Mouse (Mus musculus) ovary, adult 10 weeks (tissue): Measurements from ENCODE around the gene Kras. TPM values are rescaled to one million over a fixed set of nuclear protein-coding genes. Genes with fewer than 3 reads are reported as not detected.

Experiments used
- polyA plus RNA-seq: library from polyadenylated mRNA; stranded (reverse); fragments of 350-450 nt; fragmentation: Illumina TruSeq; extraction: RNeasy Lipid Tissue Mini Kit (QIAGEN cat#74804); gene quantifications from one replicate; pipeline ENCODE4 v1.2.3, GENCODE M21; 2014

Gene Kras
- polyA plus RNA-seq = 154 TPM

DNA sequence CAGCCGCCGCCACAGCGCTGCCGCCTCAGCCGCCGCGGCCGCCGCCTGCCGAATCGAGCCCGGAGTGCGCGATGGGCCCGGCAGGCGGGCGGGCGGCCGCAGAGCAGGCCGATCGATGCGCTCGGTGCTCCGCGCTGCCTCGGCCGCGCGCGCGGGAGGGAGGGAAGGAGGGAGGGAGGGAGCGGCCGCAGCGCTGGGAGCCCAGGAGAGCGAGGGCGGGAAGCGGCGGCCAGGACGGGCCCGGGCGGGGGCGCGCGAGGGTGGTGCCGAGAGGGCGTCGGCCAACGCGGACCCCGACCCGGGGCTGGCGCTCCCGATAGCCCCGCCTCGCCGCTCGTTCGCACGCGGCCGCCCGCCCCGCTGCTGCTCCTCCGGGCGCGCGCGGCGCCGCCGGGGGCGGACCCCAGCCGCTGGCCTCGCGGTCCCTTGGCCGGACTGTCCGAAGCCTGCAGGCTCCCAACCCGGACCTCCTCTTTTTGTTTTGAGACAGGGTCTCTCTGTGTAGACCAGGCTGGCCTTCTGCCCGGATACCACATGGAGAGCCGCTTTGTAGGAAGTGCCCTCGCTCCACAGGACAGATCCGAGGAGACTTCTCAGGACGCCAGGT, at the start of gene Kras:
TSS of gene Kras (minus strand) at position 55 of the 607 bp plus-strand sequence.

DNA sequence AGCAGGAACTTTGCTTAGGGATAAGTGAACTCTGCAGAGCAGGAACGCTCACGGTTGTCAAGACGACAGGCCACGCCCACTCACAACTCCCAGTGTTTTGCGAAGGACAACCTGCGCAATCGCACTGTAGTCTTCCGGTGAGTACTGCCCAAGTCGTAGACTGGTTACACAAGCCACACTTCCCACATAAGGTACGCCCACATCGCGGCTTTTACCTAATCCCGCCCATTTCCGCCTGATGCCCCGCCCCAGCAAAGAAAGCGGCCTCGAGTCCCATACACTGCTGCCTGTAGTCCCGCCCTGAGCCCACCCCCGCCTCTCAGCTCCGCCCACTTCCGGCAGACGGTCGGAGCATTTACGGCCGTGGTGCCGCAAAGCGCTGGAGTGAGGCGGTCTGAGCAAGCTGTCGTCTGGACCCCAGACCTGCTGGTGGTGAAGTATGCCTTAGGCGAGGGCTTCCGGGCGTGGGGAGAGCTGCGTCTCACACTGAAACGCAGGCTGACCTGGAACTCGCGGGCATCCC, 39.2 kb downstream of the Kras start, which contains the start of the genes Casc1 and Etfrf1:
TSS of gene Casc1 (minus strand) at position 190 of the 523 bp plus-strand sequence.
TSS of gene Etfrf1 (plus strand) at position 319 of the 523 bp plus-strand sequence.

Other genes starting within 250 kb of the Kras start
- 61.7 TPM for gene Bcat1, start 174.1 kb downstream of the Kras start, polyA plus RNA-seq
- gene Lrmp, start 134.6 kb downstream of the Kras start, polyA plus RNA-seq = 2.1 TPM
- 1.5 TPM for gene Casc1, start 39.2 kb downstream of the Kras start, polyA plus RNA-seq
- gene Etfrf1, start 39.1 kb downstream of the Kras start, polyA plus RNA-seq = 148 TPM